Mouse (Mus musculus) kidney, adult 2 months (tissue): ENCODE results near the gene C2cd5.

Source experiments
- CTCF ChIP-seq: fragments of 200-500 bp; conservative IDR thresholded peaks from 2 replicates; pipeline ENCODE4 v1.5.1; 2011; ENCODE audit warnings: low read depth, mild to moderate bottlenecking, control low read depth, low read length, moderate library complexity, mixed read lengths; ENCODE audit not compliant: insufficient read depth, insufficient read length
- POLR2A ChIP-seq: fragments of 200-500 bp; IDR thresholded peaks from one replicate; pipeline ENCODE4 v1.6.1; 2011; ENCODE audit warnings: low read depth, low read length, control low read depth

- TF ChIP-seq CTCF (no peak), POLR2A (no peak)
Measured at GRCm38 (mm10) chr6:143108031-143108430, 8.1 kb upstream of the C2cd5 start.
